Mouse (Mus musculus) heart, postnatal 0 days (tissue): ENCODE data around the gene Pik3c2g. TPM values are rescaled to one million over a fixed set of nuclear protein-coding genes. Genes with fewer than 3 reads are reported as not detected.

ENCODE experiments used
- ATAC-seq: fragments of 200-750 bp; cut with Nextera tagmentation; 2 replicates; pipeline ENCODE4 v1.8.0; 2017; ENCODE audit warnings: low read depth, moderate number of reproducible peaks, moderate library complexity; ENCODE audit not compliant: insufficient read depth
- DNase-seq: peaks from one replicate; pipeline ENCODE4 v3.0.0-alpha.2; 2016; ENCODE audit warnings: low spot score
- H3K27ac ChIP-seq: fragments of 300-500 bp; sonication (generic); 2 replicates; pipeline ENCODE4 v1.5.1; 2014; ENCODE audit warnings: low read depth, mild to moderate bottlenecking
- H3K27me3 ChIP-seq: fragments of 300-500 bp; sonication (generic); 2 replicates; pipeline ENCODE4 v1.6.1; 2014; ENCODE audit warnings: low read length, mixed read lengths; ENCODE audit not compliant: control insufficient read depth, insufficient read depth
- H3K36me3 ChIP-seq: fragments of 300-500 bp; sonication (generic); replicated peaks from 2 replicates; pipeline ENCODE4 v1.6.1; 2014; ENCODE audit warnings: low read length, mixed read lengths; ENCODE audit not compliant: control insufficient read depth, insufficient read depth
- H3K4me1 ChIP-seq: fragments of 300-500 bp; sonication (generic); 2 replicates; pipeline ENCODE4 v1.6.1; 2014; ENCODE audit warnings: antibody characterized with exemption; ENCODE audit not compliant: control insufficient read depth, insufficient read depth
- H3K4me2 ChIP-seq: fragments of 300-500 bp; sonication (generic); 2 replicates; pipeline ENCODE4 v1.6.1; 2014; ENCODE audit warnings: low read depth, mild to moderate bottlenecking, low read length, moderate library complexity
- H3K4me3 ChIP-seq: fragments of 300-500 bp; sonication (generic); 2 replicates; pipeline ENCODE4 v1.5.1; 2014; ENCODE audit warnings: low read depth, low read length
- H3K9ac ChIP-seq: fragments of 300-500 bp; sonication (generic); replicated peaks from 2 replicates; pipeline ENCODE4 v1.6.1; 2014; ENCODE audit warnings: low read depth, low read length, mixed read lengths
- H3K9me3 ChIP-seq: fragments of 300-500 bp; sonication (generic); replicated peaks from 2 replicates; pipeline ENCODE4 v1.6.1; 2016; ENCODE audit warnings: low read length; ENCODE audit not compliant: control insufficient read depth
- CTCF ChIP-seq: IDR thresholded peaks from 2 replicates; pipeline ENCODE4 v1.5.1; 2016; ENCODE audit warnings: antibody characterized with exemption, control low read depth, low read depth
- EP300 ChIP-seq: IDR thresholded peaks from 2 replicates; pipeline ENCODE4 v1.6.1; 2016; ENCODE audit warnings: antibody characterized with exemption, low read depth
- WGBS: fragments of 180-500 bp; shearing (Covaris S2); extraction: QIAGEN DNeasy Blood & Tissue Kit; methylation state at CpG from one replicate; pipeline ENCODE4 v1.1.7; 2014; 5-methylcytosine and 5-hydroxymethylcytosine counted together
- polyA plus RNA-seq: library from polyadenylated mRNA; unstranded; fragments of >200 nt; fragmentation: Nextera tagmentation; extraction: Ambion mirVana; gene quantifications from 2 replicates; pipeline ENCODE4 v1.2.1, GENCODE M21; 2015
- total RNA-seq: library from RNA; depleted of rRNA; stranded (reverse); fragments of >200 nt; gene quantifications from 2 replicates; pipeline ENCODE4 v1.2.3, GENCODE M21; 2014; ENCODE audit warnings: low replicate concordance; rRNA removed

Gene Pik3c2g
- total RNA-seq (not detected in 2 replicates), polyA plus RNA-seq (0.26 TPM in 1 of 2 replicates, not detected in the other)

- no peak for TF ChIP-seq EP300
- no peak for TF ChIP-seq CTCF
- WGBS = 7% methylated on average over 15 of the region's 15 CpGs
- no peaks in the 10 kb centered on the region for H3K36me3 ChIP-seq
- H3K9me3 ChIP-seq = no peaks in the 10 kb centered on the region
- peaks cover 6% of the 10 kb centered on the region; the same call in 1 of the 2 replicates for H3K4me1 ChIP-seq
- no peak for ATAC-seq
- no peak within 1 kb of the TSS for H3K9ac ChIP-seq
- H3K27ac ChIP-seq = no peak within 1 kb of the TSS
- DNase-seq = no peak
- H3K4me3 ChIP-seq = peak within 1 kb of the TSS; percentile 30
- peak within 1 kb of the TSS; percentile 63 for H3K4me2 ChIP-seq
- no peaks in the 10 kb centered on the region for H3K27me3 ChIP-seq
Measured at GRCm38 (mm10) chr6:139586892-139587291, at the start of gene Pik3c2g. TSS of gene Pik3c2g (plus strand) at chr6:139587221.

DNA sequence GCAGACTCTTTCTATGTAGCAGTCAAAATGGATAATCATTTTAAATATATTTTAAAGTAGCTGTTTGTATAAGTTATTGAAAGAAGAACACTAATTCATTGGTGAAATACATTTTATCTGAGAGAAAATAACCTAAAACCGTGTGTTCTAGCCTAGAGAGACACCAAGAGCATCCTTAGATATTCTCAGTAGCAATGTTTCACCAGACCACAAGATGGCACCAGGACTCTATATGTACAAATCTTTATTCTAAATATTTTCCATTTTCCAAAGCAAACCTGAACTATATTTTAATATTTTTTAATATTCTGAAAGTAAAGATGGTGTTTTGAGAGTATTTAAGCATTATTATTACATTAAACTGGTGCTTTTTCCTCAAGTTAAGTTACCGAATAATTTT, 48.6 kb upstream of the Pik3c2g start:
- DNase-seq = peak; percentile 9
- no peak for ATAC-seq
- TF ChIP-seq CTCF = peak; percentile 40
- no peak for TF ChIP-seq EP300
- Histone ChIP-seq H3K27me3 (no peaks in the 10 kb centered on the region), H3K4me1 (no peaks in the 10 kb centered on the region), H3K27ac (no peak overlapping the region), H3K4me2 (no peak overlapping the region), H3K4me3 (no peak overlapping the region), H3K9ac (no peak overlapping the region), H3K36me3 (no peaks in the 10 kb centered on the region), H3K9me3 (no peaks in the 10 kb centered on the region)
- WGBS = 54% methylated on average over 2 of the region's 2 CpGs

DNA sequence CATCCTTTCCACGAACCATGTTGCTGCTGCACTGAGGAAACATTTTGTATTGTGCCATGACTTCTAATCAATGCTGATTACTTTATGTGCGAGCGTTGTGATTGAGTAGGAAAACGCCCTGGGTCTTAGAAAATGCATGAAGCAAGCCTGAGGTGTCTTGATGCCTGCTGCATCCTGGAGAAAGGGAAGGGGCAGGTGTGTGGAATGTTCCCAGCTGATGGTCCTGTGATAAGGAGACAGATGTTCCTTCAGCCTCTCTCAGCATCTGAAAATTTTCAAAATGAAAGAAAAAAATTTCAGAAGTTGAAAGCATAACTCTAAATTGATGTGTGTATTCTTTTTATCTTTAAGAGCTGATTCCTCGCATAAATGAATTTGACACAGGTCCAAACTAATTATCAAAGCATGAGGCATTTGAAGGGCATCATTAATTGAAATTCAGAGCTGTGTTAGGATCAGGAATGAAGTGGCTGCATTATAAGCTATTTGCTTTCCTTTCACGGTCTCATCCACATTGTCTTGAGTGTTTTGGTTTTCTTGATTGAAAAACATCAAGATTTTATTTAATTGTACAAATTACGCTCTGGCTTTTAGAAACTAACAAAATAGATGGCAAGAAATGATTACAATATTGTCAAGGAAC, 31.4 kb upstream of the Pik3c2g start:
- no peak overlapping the region for H3K27ac ChIP-seq
- H3K4me2 ChIP-seq = no peak overlapping the region
- no peaks in the 10 kb centered on the region for H3K27me3 ChIP-seq
- no peaks in the 10 kb centered on the region for H3K9me3 ChIP-seq
- no peak overlapping the region for H3K9ac ChIP-seq
- DNase-seq = no peak
- ATAC-seq = no peak
- H3K36me3 ChIP-seq = no peaks in the 10 kb centered on the region
- no peak for TF ChIP-seq CTCF
- no peak for TF ChIP-seq EP300
- H3K4me3 ChIP-seq = no peak overlapping the region
- whole genome bisulfite sequencing = 68% methylated on average over 7 of the region's 7 CpGs
- no peaks in the 10 kb centered on the region for H3K4me1 ChIP-seq

GRCm38 (mm10) chr6:139569211-139569610, 17.8 kb upstream of the Pik3c2g start:
- Histone ChIP-seq H3K4me1 (no peaks in the 10 kb centered on the region), H3K27ac (no peak overlapping the region), H3K36me3 (no peaks in the 10 kb centered on the region), H3K4me3 (no peak overlapping the region), H3K9me3 (0 out of 2 replicates have a peak, but pooled peaks cover 1% of the 10 kb centered on the region), H3K27me3 (no peaks in the 10 kb centered on the region), H3K4me2 (no peak overlapping the region), H3K9ac (no peak overlapping the region)
- ATAC-seq (no peak), DNase-seq (no peak)
- TF ChIP-seq CTCF = no peak
- no peak for TF ChIP-seq EP300
- 54% methylated on average over 7 of the region's 7 CpGs for WGBS

DNA sequence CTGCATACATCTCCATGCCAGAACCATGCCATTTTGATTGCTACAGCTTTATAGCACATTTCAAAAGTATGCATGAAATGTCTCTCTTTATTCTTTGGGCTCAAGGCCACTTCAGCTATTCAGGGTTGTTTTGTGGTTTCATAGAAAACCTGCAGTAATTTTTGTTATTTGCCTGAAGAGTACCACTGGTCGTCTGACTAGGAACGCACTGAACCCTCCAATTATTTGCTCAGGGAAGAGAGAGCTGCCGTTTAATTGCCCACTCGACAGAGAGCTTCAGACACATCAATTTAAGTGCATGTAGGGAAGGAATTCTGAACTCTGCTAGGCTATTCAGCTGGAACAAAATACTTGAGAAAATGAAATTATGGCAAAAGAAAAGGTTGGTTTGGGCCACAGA, 11.2 kb upstream of the Pik3c2g start:
- H3K4me1 ChIP-seq = no peaks in the 10 kb centered on the region
- H3K36me3 ChIP-seq = no peaks in the 10 kb centered on the region
- no peak overlapping the region for H3K27ac ChIP-seq
- 74% methylated on average over 4 of the region's 4 CpGs for WGBS
- no peak overlapping the region for H3K4me2 ChIP-seq
- H3K9ac ChIP-seq = no peak overlapping the region
- no peaks in the 10 kb centered on the region for H3K27me3 ChIP-seq
- DNase-seq = no peak
- H3K9me3 ChIP-seq = 0 out of 2 replicates have a peak, but pooled peaks cover 3% of the 10 kb centered on the region
- TF ChIP-seq EP300 = no peak
- TF ChIP-seq CTCF = no peak
- no peak for ATAC-seq
- no peak overlapping the region for H3K4me3 ChIP-seq
